Mouse (Mus musculus) E14TG2a.4 (cell line): ENCODE data around the gene Cd82.

Experiments used
- CTCF ChIP-seq: conservative IDR thresholded peaks from 2 replicates; pipeline ENCODE4 v1.5.1; 2014; ENCODE audit warnings: low read length
- NANOG ChIP-seq: IDR thresholded peaks from 2 replicates; pipeline ENCODE4 v1.6.1; 2014; ENCODE audit warnings: borderline replicate concordance, low read length, mixed read lengths
- POU5F1 ChIP-seq: IDR thresholded peaks from 2 replicates; pipeline ENCODE4 v1.6.1; 2014; ENCODE audit warnings: low read length, borderline replicate concordance

- TF ChIP-seq CTCF: no peak
- TF ChIP-seq POU5F1: no peak
- TF ChIP-seq NANOG: no peak
These were observed 76.0 kb downstream of the Cd82 start for GRCm38 (mm10) chr2:93386958-93387357.
